Mouse (Mus musculus) liver, embryonic 11.5 days (tissue): ENCODE measurements around the gene Gm11639. TPM values are rescaled to one million over a fixed set of nuclear protein-coding genes. Genes with fewer than 3 reads are reported as not detected.

Source experiments
- polyA plus RNA-seq: library from polyadenylated mRNA; unstranded; fragments of >200 nt; fragmentation: Nextera tagmentation; extraction: Ambion mirVana; gene quantifications from 2 replicates; pipeline ENCODE4 v1.2.1, GENCODE M21; 2014

The Gm11639 gene
- polyA plus RNA-seq, 1 experiment from 2014 or later = 0.05 TPM

Other genes starting within 250 kb of the Gm11639 start
- gene Kansl1, start 216.8 kb upstream of the Gm11639 start, polyA plus RNA-seq = 18.2 and 20.3 TPM in 2 replicates
- gene Cdc27, start 135.1 kb upstream of the Gm11639 start, polyA plus RNA-seq = 41.6 and 45.9 TPM in 2 replicates
- gene Myl4, start 135.0 kb upstream of the Gm11639 start, polyA plus RNA-seq = 11.9 and 30.4 TPM in 2 replicates
- 16.2 and 16.4 TPM in 2 replicates for gene Itgb3, start 77.7 kb upstream of the Gm11639 start, polyA plus RNA-seq